Mouse (Mus musculus) kidney, adult 2 months (tissue): ENCODE results near the gene Wfdc10. TPM values are rescaled to one million over a fixed set of nuclear protein-coding genes. Genes with fewer than 3 reads are reported as not detected.
"Not testable (repeated sequence)": the region's sequence is repeated elsewhere in the genome, so short reads cannot be mapped to it uniquely, and the experiment has no call there.

Experiments used
- DNase-seq: peaks from one replicate; pipeline ENCODE4 v3.0.0; 2021
- H3K27ac ChIP-seq: fragments of 200-500 bp; 2 replicates; pipeline ENCODE4 v1.5.1; 2012; ENCODE audit warnings: low read depth, low read length, control low read depth, inconsistent platforms; ENCODE audit not compliant: insufficient read depth
- H3K27me3 ChIP-seq: fragments of 200-500 bp; replicated peaks from 2 replicates; pipeline ENCODE4 v1.6.1; 2012; ENCODE audit warnings: mild to moderate bottlenecking, moderate library complexity, low read length, inconsistent platforms; ENCODE audit not compliant: control insufficient read depth, insufficient read depth
- H3K36me3 ChIP-seq: fragments of 200-500 bp; 2 replicates; pipeline ENCODE4 v1.6.1; 2012; ENCODE audit warnings: mild to moderate bottlenecking, moderate library complexity, low read length, inconsistent platforms; ENCODE audit not compliant: control insufficient read depth, insufficient read depth
- H3K4me1 ChIP-seq: fragments of 200-500 bp; 2 replicates; pipeline ENCODE4 v1.6.1; 2011; ENCODE audit warnings: low read length; ENCODE audit not compliant: control insufficient read depth, insufficient read depth
- H3K4me3 ChIP-seq: fragments of 200-500 bp; 2 replicates; pipeline ENCODE4 v1.5.1; 2011; ENCODE audit warnings: mild to moderate bottlenecking, low read depth, low read length, control low read depth; ENCODE audit not compliant: insufficient read depth
- CTCF ChIP-seq: fragments of 200-500 bp; conservative IDR thresholded peaks from 2 replicates; pipeline ENCODE4 v1.5.1; 2011; ENCODE audit warnings: low read depth, mild to moderate bottlenecking, control low read depth, low read length, moderate library complexity, mixed read lengths; ENCODE audit not compliant: insufficient read depth, insufficient read length
- POLR2A ChIP-seq: fragments of 200-500 bp; IDR thresholded peaks from one replicate; pipeline ENCODE4 v1.6.1; 2011; ENCODE audit warnings: low read depth, low read length, control low read depth
- WGBS: fragments of 180-500 bp; shearing (Covaris S2); methylation state at CpG from one replicate; pipeline ENCODE4 v1.1.7; 2018; 5-methylcytosine and 5-hydroxymethylcytosine counted together
- polyA plus RNA-seq: library from polyadenylated mRNA; depleted of rRNA; stranded (reverse); fragments of >200 nt; gene quantifications from 2 replicates; pipeline ENCODE4 v1.2.3, GENCODE M21; 2012; rRNA removed

Wfdc10 gene
- not detected in 2 replicates for polyA plus RNA-seq

DNA sequence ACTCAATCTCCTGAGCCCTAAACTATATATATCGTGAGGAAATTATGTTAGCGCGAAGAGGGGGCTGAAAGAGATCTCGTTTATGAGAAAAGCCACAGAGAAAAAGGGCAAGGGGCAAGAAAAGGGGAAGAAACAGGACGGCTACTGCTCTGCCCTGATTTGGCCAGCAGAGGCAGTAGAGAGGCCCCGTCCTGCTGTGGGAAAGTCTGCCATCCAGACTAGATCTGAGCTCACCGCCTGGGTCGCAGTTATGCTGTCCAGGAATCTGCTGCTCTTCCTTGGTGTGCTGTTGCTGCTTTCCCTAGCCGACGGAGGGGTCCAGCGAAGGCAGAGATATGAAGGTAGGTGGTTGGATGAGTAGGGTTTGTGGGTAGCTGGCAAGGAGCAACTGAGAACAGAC lies at the start of gene Wfdc10:
Wfdc10 (plus strand) TSS at position 189 of the 400 bp plus-strand sequence.
- Histone ChIP-seq H3K27me3 (no peaks in the 10 kb centered on the region), H3K36me3 (no peaks in the 10 kb centered on the region), H3K27ac (no peak within 1 kb of the TSS), H3K4me1 (no peaks in the 10 kb centered on the region), H3K4me3 (no peak within 1 kb of the TSS)
- TF ChIP-seq CTCF: peak; percentile 79
- no peak for TF ChIP-seq POLR2A
- DNase-seq: peak; percentile 41
- 17% methylated on average over 11 of the region's 11 CpGs for WGBS

- 29% methylated on average over 6 of the region's 6 CpGs for WGBS
Observed at GRCm38 (mm10) chr2:164608781-164609180, 47.1 kb upstream of the Wfdc10 start.

GRCm38 (mm10) chr2:164613471-164613870 lies 42.4 kb upstream of the Wfdc10 start, which contains the start of the genes Wfdc6b and Wfdc8:
Wfdc6b (plus strand) TSS chr2:164613522.
Wfdc8 (minus strand) TSS chr2:164613626.
- H3K27me3 ChIP-seq, H3K36me3 ChIP-seq, H3K4me1 ChIP-seq, H3K27ac ChIP-seq, H3K4me3 ChIP-seq: not testable (repeated sequence)
- 42% methylated on average over 8 of the region's 8 CpGs for WGBS
- DNase-seq: peak; percentile 39

More at GRCm38 (mm10) chr2:164608781-164609180, 47.1 kb upstream of the Wfdc10 start:
- TF ChIP-seq CTCF: no peak
- TF ChIP-seq POLR2A: no peak
- Histone ChIP-seq H3K36me3 (no peaks in the 10 kb centered on the region), H3K27ac (no peak overlapping the region), H3K4me3 (no peak overlapping the region), H3K4me1 (no peaks in the 10 kb centered on the region), H3K27me3 (no peaks in the 10 kb centered on the region)
- DNase-seq: no peak

- DNase-seq: no peak
- TF ChIP-seq POLR2A: no peak
- TF ChIP-seq CTCF: no peak
- no peak overlapping the region for H3K27ac ChIP-seq
- no peaks in the 10 kb centered on the region for H3K4me1 ChIP-seq
- no peak overlapping the region for H3K4me3 ChIP-seq
- no peaks in the 10 kb centered on the region for H3K36me3 ChIP-seq
- H3K27me3 ChIP-seq: no peaks in the 10 kb centered on the region
- 96% methylated on average over 3 of the region's 3 CpGs for WGBS
Observed at GRCm38 (mm10) chr2:164615386-164615785, 40.5 kb upstream of the Wfdc10 start.

DNA sequence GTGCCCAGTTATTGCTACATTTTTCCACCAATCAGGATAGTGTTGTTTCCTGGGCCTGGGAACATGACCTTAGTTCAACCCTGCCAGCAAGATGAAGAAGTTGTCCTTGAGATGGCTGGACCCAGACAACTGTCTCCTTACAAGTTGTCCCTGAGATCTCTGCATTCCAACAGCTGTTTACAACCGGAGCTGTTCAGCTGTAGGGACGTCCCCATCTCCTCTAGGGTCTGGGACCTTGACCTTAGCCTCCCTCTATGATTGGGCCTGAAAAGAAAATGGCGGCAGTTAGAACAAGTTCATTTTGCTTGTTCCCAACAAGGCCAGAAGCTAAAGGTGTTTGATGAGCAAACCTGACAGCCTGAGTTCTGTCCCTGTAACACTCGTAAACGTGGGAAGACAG lies 36.8 kb upstream of the Wfdc10 start:
- H3K27me3 ChIP-seq: no peaks in the 10 kb centered on the region
- H3K27ac ChIP-seq: no peak overlapping the region
- WGBS: 82% methylated on average over 5 of the region's 5 CpGs
- no peaks in the 10 kb centered on the region for H3K36me3 ChIP-seq
- no peak for DNase-seq
- TF ChIP-seq CTCF (no peak), POLR2A (no peak)
- H3K4me3 ChIP-seq: no peak overlapping the region
- no peaks in the 10 kb centered on the region for H3K4me1 ChIP-seq

GRCm38 (mm10) chr2:164621775-164622174 lies 34.1 kb upstream of the Wfdc10 start:
- WGBS: 75% methylated on average over 4 of the region's 4 CpGs
- Histone ChIP-seq H3K27me3 (no peaks in the 10 kb centered on the region), H3K36me3 (no peaks in the 10 kb centered on the region), H3K4me3 (no peak overlapping the region), H3K27ac (no peak overlapping the region), H3K4me1 (no peaks in the 10 kb centered on the region)
- DNase-seq: peak; percentile 8
- TF ChIP-seq CTCF (no peak; the same call in 1 of the 2 replicates), POLR2A (no peak)

DNA sequence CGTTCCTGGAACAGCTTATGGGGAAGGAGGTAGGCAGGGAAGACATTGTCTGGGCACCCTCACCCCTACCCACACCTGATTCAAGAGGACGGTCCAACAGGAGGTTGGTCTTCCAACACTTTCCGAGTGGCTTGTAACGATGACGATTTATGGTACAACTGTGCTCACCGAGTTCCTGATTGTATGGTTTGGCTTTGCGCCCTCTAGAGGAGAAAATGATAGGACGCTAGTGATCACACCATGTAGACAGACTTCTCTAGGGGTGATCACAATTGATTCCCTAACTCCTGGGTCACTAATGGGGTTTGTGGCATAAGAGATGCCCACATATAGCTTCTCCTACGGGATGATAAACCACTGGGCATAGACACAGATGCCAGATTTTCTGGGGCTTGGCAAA lies 20.6 kb upstream of the Wfdc10 start:
- DNase-seq: no peak
- TF ChIP-seq CTCF: 0 out of 2 replicates have a peak, but pooled peaks have one; percentile 5
- no peak for TF ChIP-seq POLR2A
- Histone ChIP-seq H3K4me1 (peaks cover 4% of the 10 kb centered on the region), H3K4me3 (no peak overlapping the region), H3K36me3 (no peaks in the 10 kb centered on the region), H3K27ac (no peak overlapping the region), H3K27me3 (no peaks in the 10 kb centered on the region)
- WGBS: 82% methylated on average over 9 of the region's 9 CpGs

GRCm38 (mm10) chr2:164638696-164639095 lies 17.1 kb upstream of the Wfdc10 start, which contains the start of gene Wfdc16:
Wfdc16 (minus strand) TSS chr2:164638796.
- peaks cover 9% of the 10 kb centered on the region for H3K4me1 ChIP-seq
- H3K36me3 ChIP-seq: no peaks in the 10 kb centered on the region
- 33% methylated on average over 3 of the region's 3 CpGs for WGBS
- peak; percentile 34 for DNase-seq
- H3K27me3 ChIP-seq: no peaks in the 10 kb centered on the region
- H3K4me3 ChIP-seq: no peak within 1 kb of the TSS
- no peak within 1 kb of the TSS; the same call in 1 of the 2 replicates for H3K27ac ChIP-seq
- TF ChIP-seq POLR2A (no peak), CTCF (no peak)
